Mouse (Mus musculus): ENCODE data around the gene Fhit.

The Fhit gene

GRCm38 (mm10) chr14:9583227-9584155 is 1578.3 kb downstream of the Fhit start:
- no peak for DNase-seq

- no peak for DNase-seq
Observed at GRCm38 (mm10) chr14:9556333-9556732, 1605.5 kb downstream of the Fhit start.

- no peak for DNase-seq
Observed at GRCm38 (mm10) chr14:9555807-9556206, 1606.0 kb downstream of the Fhit start.

GRCm38 (mm10) chr14:9552149-9552548 is 1609.7 kb downstream of the Fhit start:
- no peak for DNase-seq

GRCm38 (mm10) chr14:9547952-9548351 is 1613.9 kb downstream of the Fhit start:
- no peak for DNase-seq

- DNase-seq = no peak
Observed at GRCm38 (mm10) chr14:9544364-9544763, 1617.5 kb downstream of the Fhit start.

- no peak for DNase-seq
Observed at GRCm38 (mm10) chr14:9535491-9535890, 1626.3 kb downstream of the Fhit start.

GRCm38 (mm10) chr14:9529247-9529646 is 1632.6 kb downstream of the Fhit start:
- DNase-seq = no peak

- no peak for DNase-seq
Observed at GRCm38 (mm10) chr14:9526136-9526535, 1635.7 kb downstream of the Fhit start.

GRCm38 (mm10) chr14:9517651-9518050 is 1644.2 kb downstream of the Fhit start:
- DNase-seq = no peak

- DNase-seq = no peak
Observed at GRCm38 (mm10) chr14:9509678-9510077, 1652.2 kb downstream of the Fhit start.
